Mouse (Mus musculus): ENCODE results near the gene Maml3. TPM values are rescaled to one million over a fixed set of nuclear protein-coding genes. Genes with fewer than 3 reads are reported as not detected.

Gene Maml3
- total RNA-seq, 2 experiments from 2014 or later = 7.4 to 8.5 TPM

- no peak for DNase-seq (ENCODE audit: low spot score in 2 of 2)
Observed at GRCm38 (mm10) chr3:51638260-51638659, 466.6 kb downstream of the Maml3 start.

- no peak for DNase-seq (ENCODE audit: low spot score in 2 of 2)
Observed at GRCm38 (mm10) chr3:51637326-51637725, 467.6 kb downstream of the Maml3 start.

GRCm38 (mm10) chr3:51636700-51637099 is 468.2 kb downstream of the Maml3 start:
- no peak for DNase-seq (ENCODE audit: low spot score in 2 of 2)

- no peak for DNase-seq (ENCODE audit: low spot score in 2 of 2)
Observed at GRCm38 (mm10) chr3:51635960-51636359, 468.9 kb downstream of the Maml3 start.

Other genes with a start within 250 kb of the Maml3 start
- 10 to 100 TPM; 22.1 to 22.9 TPM for gene Foxo1, start 163.3 kb upstream of the Maml3 start, total RNA-seq (2021)

All from layer of hippocampus, postnatal 14 days (tissue).